Mouse (Mus musculus) testis, postnatal 14 days (tissue): ENCODE data around the gene Jkamp.
"Not testable (repeated sequence)": the region's sequence is repeated elsewhere in the genome, so short reads cannot be mapped to it uniquely, and the experiment has no call there.

ENCODE experiments used
- DNase-seq: peaks from one replicate; pipeline ENCODE4 v3.0.0; 2021; ENCODE audit warnings: low spot score

The Jkamp gene

DNA sequence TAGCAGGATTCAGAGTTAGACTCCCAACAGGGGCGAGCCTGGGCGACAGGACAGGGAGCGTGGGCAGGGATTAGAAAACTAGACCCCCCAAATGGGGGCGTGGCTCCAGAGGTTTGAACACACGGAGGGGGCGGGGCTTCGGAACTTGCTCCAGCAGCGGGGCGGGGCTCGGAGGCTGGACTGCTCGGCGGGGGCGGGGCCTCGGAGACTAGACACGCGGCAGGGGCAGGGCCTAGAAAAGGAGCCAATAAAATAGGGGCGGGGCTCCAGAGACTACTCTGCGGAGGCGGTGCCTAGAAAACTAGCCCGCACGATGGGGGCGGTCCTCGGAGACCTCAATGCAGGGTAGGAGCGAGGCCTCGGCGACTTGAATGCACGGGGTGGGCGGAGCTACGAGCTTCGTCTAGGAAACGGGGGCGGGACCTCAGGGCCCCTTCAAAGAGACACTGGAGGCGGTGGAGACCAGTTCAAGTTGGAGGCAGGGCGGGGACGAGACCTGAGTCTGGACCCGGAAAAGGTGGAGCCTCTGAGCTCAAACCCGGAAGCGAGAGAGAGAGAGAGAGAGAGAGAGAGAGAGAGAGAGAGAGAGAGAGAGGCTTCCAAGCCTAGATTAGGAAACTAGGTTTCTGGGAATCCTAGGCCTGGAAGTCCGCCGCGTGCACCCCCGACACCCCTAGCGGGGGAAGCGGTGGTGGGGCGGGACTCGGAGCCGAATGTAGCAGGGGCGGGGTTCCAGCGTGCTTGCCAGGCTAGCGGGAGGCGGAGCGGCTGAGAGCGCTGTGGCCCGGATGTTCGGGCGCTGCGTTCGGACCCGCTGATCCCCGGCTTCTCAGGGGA lies at the start of gene Jkamp, which contains the start of gene L3hypdh:
TSS of gene Jkamp (plus strand) at position 261 of the 837 bp plus-strand sequence.
TSS of gene L3hypdh (minus strand) at position 111 of the 837 bp plus-strand sequence.
- peak; percentile 99 for DNase-seq

DNA sequence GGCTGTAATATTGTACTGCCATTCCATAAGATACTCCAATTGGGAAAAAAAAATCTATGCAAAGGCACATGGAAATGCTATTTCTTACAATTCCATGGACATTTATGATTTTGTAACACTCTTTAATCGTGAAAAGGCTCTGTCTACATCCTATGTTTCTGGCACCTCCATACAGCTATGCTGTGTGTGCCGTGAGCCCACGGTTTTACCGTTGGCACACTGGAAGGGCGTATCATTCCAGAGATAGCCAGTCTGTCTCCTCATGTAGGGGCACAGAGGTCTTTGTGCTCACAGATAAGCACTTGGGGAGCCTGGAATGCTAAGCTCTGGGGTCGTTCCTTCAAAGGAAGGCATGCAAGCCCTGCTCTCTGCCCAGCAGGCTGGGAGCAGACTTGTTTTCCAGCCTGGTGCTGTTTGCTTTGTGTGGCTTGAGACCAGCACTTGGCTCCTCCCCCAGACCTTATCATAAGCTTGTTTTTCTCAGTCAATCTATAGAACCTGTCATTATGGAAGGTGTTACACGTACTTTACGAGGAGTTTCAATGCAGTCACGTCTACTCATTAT lies 49.2 kb upstream of the Jkamp start:
- DNase-seq, result no peak

- no peak for DNase-seq
Observed at GRCm38 (mm10) chr12:72037049-72037448, 48.3 kb upstream of the Jkamp start.

- DNase-seq, result no peak
Observed at GRCm38 (mm10) chr12:72038866-72039265, 46.5 kb upstream of the Jkamp start.

DNA sequence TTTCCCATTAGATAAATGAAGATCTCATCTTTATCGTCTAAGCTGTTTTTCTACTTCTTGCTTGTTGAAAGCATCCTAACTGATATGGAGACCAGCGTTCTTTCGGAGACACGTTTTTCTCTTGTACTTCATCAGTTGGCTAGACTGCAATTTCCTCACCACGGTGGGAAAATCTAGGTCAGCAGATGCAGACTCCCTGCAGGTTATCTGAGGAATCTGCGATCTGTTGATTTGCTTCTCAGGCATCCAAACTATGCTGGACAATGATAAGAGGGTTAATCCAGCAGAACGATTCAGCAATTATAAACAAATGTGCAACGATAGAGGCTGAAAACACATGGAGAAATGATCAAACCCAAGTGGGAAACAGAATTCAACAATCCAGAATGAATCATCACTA lies 45.9 kb upstream of the Jkamp start:
- DNase-seq, result no peak

DNA sequence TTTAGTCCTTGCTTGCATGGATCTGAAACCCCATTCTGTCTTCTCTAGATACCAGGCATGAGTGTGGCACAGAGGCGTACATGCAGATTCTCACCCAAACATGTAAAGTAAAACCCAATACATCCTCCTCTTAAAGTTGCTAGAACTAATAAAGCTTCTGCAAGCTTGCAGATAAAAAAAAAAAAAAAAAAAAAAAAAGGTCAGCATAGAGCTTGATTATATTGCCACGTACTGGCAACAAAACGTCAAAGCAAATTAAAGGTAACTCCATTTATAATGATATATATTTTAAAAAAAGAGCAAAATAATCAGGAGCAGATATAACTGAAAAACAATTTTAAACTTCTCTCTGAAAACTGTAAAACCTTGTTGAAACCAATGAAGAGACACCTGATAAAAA lies 44.2 kb upstream of the Jkamp start:
- no peak for DNase-seq

GRCm38 (mm10) chr12:72047513-72047912 lies 37.9 kb upstream of the Jkamp start:
- no peak for DNase-seq

GRCm38 (mm10) chr12:72050156-72050555 lies 35.2 kb upstream of the Jkamp start:
- not testable (repeated sequence) for DNase-seq

- no peak for DNase-seq
Observed at GRCm38 (mm10) chr12:72050821-72051220, 34.6 kb upstream of the Jkamp start.

- DNase-seq, result no peak
Observed at GRCm38 (mm10) chr12:72052571-72052970, 32.8 kb upstream of the Jkamp start.

GRCm38 (mm10) chr12:72053303-72053702 lies 32.1 kb upstream of the Jkamp start:
- DNase-seq, result no peak

DNA sequence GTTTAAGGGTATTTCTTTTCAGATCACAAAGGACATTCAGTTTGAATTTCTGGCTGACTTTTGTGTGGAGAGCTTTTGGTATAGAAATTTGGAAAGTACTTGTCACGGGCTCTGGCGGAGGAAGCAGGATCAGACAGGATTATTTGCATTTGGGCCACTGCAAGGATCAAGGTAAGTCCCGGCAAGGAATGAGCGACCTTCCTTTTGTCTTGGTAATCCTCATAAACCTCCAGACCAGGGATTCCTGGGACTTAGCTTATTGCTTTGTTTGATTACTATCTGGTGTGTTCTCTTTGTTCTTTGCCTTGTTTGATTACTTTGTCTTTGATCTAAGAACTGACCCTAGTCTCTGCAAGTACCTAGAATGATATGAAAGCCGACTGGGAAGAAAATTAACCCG lies 31.5 kb upstream of the Jkamp start:
- DNase-seq, result no peak

GRCm38 (mm10) chr12:72057780-72058179 lies 27.6 kb upstream of the Jkamp start:
- DNase-seq, result no peak

- no peak for DNase-seq
Observed at GRCm38 (mm10) chr12:72069626-72070326, 15.6 kb upstream of the Jkamp start.

- peak; percentile 58 for DNase-seq
Observed at GRCm38 (mm10) chr12:72070327-72071269, 14.8 kb upstream of the Jkamp start, which contains the start of gene Gpr135. Gene Gpr135, minus strand, starts transcription at chr12:72071125.

- DNase-seq, result no peak
Observed at GRCm38 (mm10) chr12:72078248-72078647, 7.1 kb upstream of the Jkamp start.

- no peak for DNase-seq
Observed at GRCm38 (mm10) chr12:72081961-72082360, 3.4 kb upstream of the Jkamp start.

- no peak for DNase-seq
Observed at GRCm38 (mm10) chr12:72082370-72082769, 3.0 kb upstream of the Jkamp start.

GRCm38 (mm10) chr12:72083265-72083664 lies 2.1 kb upstream of the Jkamp start:
- DNase-seq, result no peak

- DNase-seq, result no peak
Observed at GRCm38 (mm10) chr12:72084261-72085023, 947 bp upstream of the Jkamp start.

DNA sequence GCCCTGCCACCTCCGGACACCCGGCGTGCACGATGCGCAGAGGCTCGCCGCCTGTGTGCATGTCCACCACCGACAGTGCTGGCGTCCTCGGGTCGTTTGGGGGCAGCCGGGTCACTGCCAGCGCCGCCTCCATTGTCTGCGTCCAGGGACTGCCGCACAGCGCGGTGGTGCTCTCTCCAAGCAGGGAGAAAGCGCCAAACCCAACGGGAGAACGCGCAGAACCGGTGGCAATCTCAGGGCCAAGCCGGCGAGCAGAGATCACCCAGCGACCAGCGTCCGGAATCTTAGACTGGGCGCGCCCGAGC lies 413 bp upstream of the Jkamp start:
- DNase-seq, result no peak
